8 mouse cellular contexts compared by ENCODE assay signal in the genomic region with DNA sequence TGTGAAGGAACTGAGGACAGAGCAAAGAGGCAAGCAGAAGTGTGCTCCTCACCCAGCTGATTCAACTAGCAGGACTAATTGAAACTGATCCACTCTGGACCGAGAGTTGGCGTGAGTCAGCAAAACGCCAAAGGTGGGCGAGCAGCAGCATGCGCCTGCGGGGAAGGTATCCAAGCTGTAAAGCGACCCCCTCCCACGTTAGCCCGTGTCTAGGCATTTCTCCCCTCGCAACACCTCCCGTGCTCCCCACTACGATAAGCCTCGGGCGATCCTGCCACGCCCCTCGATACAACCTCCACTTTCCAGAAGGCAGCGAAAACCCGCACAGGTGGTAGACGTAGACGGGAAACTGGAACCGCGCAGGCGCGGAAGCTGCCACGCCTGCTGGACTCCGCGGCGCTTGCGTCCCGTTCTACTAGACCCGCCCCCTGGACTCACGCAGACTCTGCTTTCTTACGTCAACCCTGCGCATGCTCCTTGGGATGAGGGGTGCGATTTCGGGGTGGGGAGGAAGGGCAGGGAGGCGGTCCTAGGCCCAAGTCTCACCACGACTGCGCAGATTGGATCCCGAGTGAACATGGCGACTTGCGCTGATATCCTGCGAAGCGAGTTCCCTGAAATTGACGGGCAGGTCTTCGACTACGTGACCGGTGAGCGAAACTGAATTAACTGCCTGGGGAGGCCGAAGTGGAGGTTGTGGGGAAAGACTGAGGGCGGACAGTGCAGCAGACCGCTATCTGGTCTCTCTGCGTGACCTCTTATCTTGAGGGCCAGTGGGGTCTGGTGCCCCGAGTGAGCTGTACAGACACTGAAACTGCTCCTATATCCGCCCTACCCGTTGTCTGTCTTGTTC. TPM values are rescaled to one million over a fixed set of nuclear protein-coding genes. Genes with fewer than 3 reads are reported as not detected.
DNase-seq lines count a peak whose midpoint lies in the region; ATAC-seq lines count a peak whose summit lies in the region.

A gene (plus strand): TSS at position 482 of the 853 bp plus-strand sequence.

- H3K27ac ChIP-seq in heart, embryonic 14.5 days (replicated peaks in 1 of 2; ENCODE audit: control insufficient read depth in 1 of 2, insufficient read depth in 1 of 2, low read depth in 2 of 2, low read length in 2 of 2): peak within 1 kb of the TSS; percentile 72 to 73
- H3K27ac ChIP-seq in liver, embryonic 13.5 days: peak within 1 kb of the TSS; percentile 82
- H3K27ac ChIP-seq in stomach, embryonic 16.5 days (ENCODE audit: low read length): peak within 1 kb of the TSS; percentile 85

- peak; percentile 99 for DNase-seq in c-Kit-negative CD71-positive TER-119-positive erythroid progenitor cells, embryonic 14.5 days (ENCODE audit: low read depth, low spot score)
- DNase-seq in fibroblast of lung, adult 2 months (ENCODE audit: low read depth): peak; percentile 99
- DNase-seq in kidney, postnatal 14 days: peak; percentile 99
- DNase-seq in liver, embryonic 13.5 days: peak; percentile 98
- peak; percentile 95 for DNase-seq in neural tube, embryonic 10.5 days (ENCODE audit: extremely low spot score, low spot score)

- peak; percentile 97 for ATAC-seq in CD4-positive, CD25-positive, alpha-beta regulatory T cell, adult 4 months
- ATAC-seq in heart, embryonic 14.5 days (ENCODE audit: insufficient number of reproducible peaks, insufficient read depth, low FRiP score, low read depth): peak; percentile 99
- peak; percentile 98 for ATAC-seq in liver, embryonic 13.5 days (ENCODE audit: low read depth)
- ATAC-seq in stomach, embryonic 16.5 days (ENCODE audit: insufficient read depth, low FRiP score): peak; percentile 99

- peaks cover 61% of the 10 kb centered on the region for H3K36me3 ChIP-seq in heart, embryonic 14.5 days (ENCODE audit: control insufficient read depth, insufficient read depth, low read length)
- peaks cover 64% of the 10 kb centered on the region for H3K36me3 ChIP-seq in liver, embryonic 13.5 days
- H3K36me3 ChIP-seq in stomach, embryonic 16.5 days (ENCODE audit: control insufficient read depth, insufficient read depth, low read length): peaks cover 19% of the 10 kb centered on the region

- H3K9ac ChIP-seq in heart, embryonic 14.5 days (ENCODE audit: low read length): peak within 1 kb of the TSS; percentile 91
- H3K9ac ChIP-seq in liver, embryonic 13.5 days: peak within 1 kb of the TSS; percentile 78
- peak within 1 kb of the TSS; percentile 86 for H3K9ac ChIP-seq in stomach, embryonic 16.5 days (ENCODE audit: low read length)

- peak within 1 kb of the TSS; percentile 88 for H3K4me2 ChIP-seq in heart, embryonic 14.5 days (ENCODE audit: low read length)
- H3K4me2 ChIP-seq in liver, embryonic 13.5 days: peak within 1 kb of the TSS; percentile 87
- peak within 1 kb of the TSS; percentile 79 for H3K4me2 ChIP-seq in stomach, embryonic 16.5 days (ENCODE audit: low read depth, low read length)

- no peaks in the 10 kb centered on the region for H3K27me3 ChIP-seq in heart, embryonic 14.5 days (ENCODE audit: control insufficient read depth, insufficient read depth, low read length)
- no peaks in the 10 kb centered on the region for H3K27me3 ChIP-seq in liver, embryonic 13.5 days
- no peaks in the 10 kb centered on the region for H3K27me3 ChIP-seq in stomach, embryonic 16.5 days (ENCODE audit: control insufficient read depth, insufficient read depth, low read length)

- peak within 1 kb of the TSS; percentile 74 to 77 for H3K4me3 ChIP-seq in heart, embryonic 14.5 days (ENCODE audit: control insufficient read depth in 1 of 2, insufficient read depth in 1 of 2, low read depth in 1 of 2, low read length in 2 of 2)
- H3K4me3 ChIP-seq in liver, embryonic 13.5 days (replicated peaks): peak within 1 kb of the TSS; percentile 75
- peak within 1 kb of the TSS; percentile 89 for H3K4me3 ChIP-seq in stomach, embryonic 16.5 days (replicated peaks; ENCODE audit: low read length)

- peaks cover 2 to 14% of the 10 kb centered on the region in 2 experiments; a peak in 3 of 4 replicates for H3K4me1 ChIP-seq in heart, embryonic 14.5 days (ENCODE audit: control insufficient read depth in 2 of 2, insufficient read depth in 2 of 2, low read length in 2 of 2)
- H3K4me1 ChIP-seq in liver, embryonic 13.5 days (replicated peaks): peaks cover 33% of the 10 kb centered on the region
- H3K4me1 ChIP-seq in stomach, embryonic 16.5 days (ENCODE audit: control insufficient read depth, insufficient read depth, low read length): peaks cover 14% of the 10 kb centered on the region

- no peaks in the 10 kb centered on the region for H3K9me3 ChIP-seq in heart, embryonic 14.5 days (ENCODE audit: control insufficient read depth, low read length)
- no peaks in the 10 kb centered on the region for H3K9me3 ChIP-seq in liver, embryonic 13.5 days (replicated peaks)
- no peaks in the 10 kb centered on the region for H3K9me3 ChIP-seq in stomach, embryonic 16.5 days (replicated peaks; ENCODE audit: control insufficient read depth, low read length)

- WGBS in heart, embryonic 14.5 days: under 1% methylated on average over 56 of the region's 56 CpGs
- WGBS in liver, embryonic 13.5 days (ENCODE audit: insufficient replicate concordance): under 1% methylated on average over 56 of the region's 56 CpGs
- under 1% methylated on average over 56 of the region's 56 CpGs for WGBS in stomach, embryonic 16.5 days

RNA-seq across cellular contexts. Expression of the gene that starts here (rescaled TPM):
- polyA plus RNA-seq in CD4-positive, CD25-positive, alpha-beta regulatory T cell, adult 4 months (2017; shearing (Covaris generic)): 10 to 100 TPM; 74.2 to 95.0 TPM
- polyA plus RNA-seq in heart, embryonic 14.5 days (2014; fragmentation: Nextera tagmentation; extraction: Ambion mirVana): 37.1 and 46.0 TPM in 2 replicates
- 27.0 and 27.9 TPM in 2 replicates for polyA plus RNA-seq in liver, embryonic 13.5 days (2015; fragmentation: Nextera tagmentation; extraction: Ambion mirVana)
- 55.0 and 63.1 TPM in 2 replicates for polyA plus RNA-seq in stomach, embryonic 16.5 days (2015; fragmentation: Nextera tagmentation; extraction: Ambion mirVana)

Comparison
In these comparisons a context has a peak if more than half of its experiments do, and no peak if none do; other contexts are left out.
1. Peak in every context shown above with its lines: DNase-seq, ATAC-seq, H3K4me3 ChIP-seq and H3K27ac ChIP-seq.